Mouse (Mus musculus) lung, embryonic 15.5 days (tissue): Measurements from ENCODE around the gene Gmpr. TPM values are rescaled to one million over a fixed set of nuclear protein-coding genes. Genes with fewer than 3 reads are reported as not detected.
A peak's percentile ranks its signal among the peaks of the same experiment; 100 is the strongest.

ENCODE experiments used
- ATAC-seq: fragments of 200-750 bp; cut with Nextera tagmentation; 2 replicates; pipeline ENCODE4 v1.8.0; 2017; ENCODE audit warnings: moderate number of reproducible peaks, borderline replicate concordance; ENCODE audit not compliant: low FRiP score, low TSS enrichment; ENCODE audit errors: extremely low read depth
- H3K27ac ChIP-seq: fragments of 300-500 bp; sonication (generic); 2 replicates; pipeline ENCODE4 v1.5.1; 2015; ENCODE audit warnings: moderate library complexity, mild to moderate bottlenecking, inconsistent platforms
- H3K27me3 ChIP-seq: fragments of 300-500 bp; sonication (generic); 2 replicates; pipeline ENCODE4 v1.6.1; 2015; ENCODE audit warnings: inconsistent platforms
- H3K36me3 ChIP-seq: fragments of 300-500 bp; sonication (generic); 2 replicates; pipeline ENCODE4 v1.6.1; 2015; ENCODE audit warnings: inconsistent platforms
- H3K4me1 ChIP-seq: fragments of 300-500 bp; sonication (generic); 2 replicates; pipeline ENCODE4 v1.6.1; 2015; ENCODE audit warnings: inconsistent platforms
- H3K4me2 ChIP-seq: fragments of 300-500 bp; sonication (generic); 2 replicates; pipeline ENCODE4 v1.6.1; 2015; ENCODE audit warnings: inconsistent platforms, mild to moderate bottlenecking, moderate library complexity
- H3K4me3 ChIP-seq: fragments of 300-500 bp; sonication (generic); 2 replicates; pipeline ENCODE4 v1.5.1; 2015; ENCODE audit warnings: mild to moderate bottlenecking, inconsistent platforms
- H3K9ac ChIP-seq: fragments of 300-500 bp; sonication (generic); 2 replicates; pipeline ENCODE4 v1.6.1; 2015; ENCODE audit warnings: inconsistent platforms
- H3K9me3 ChIP-seq: fragments of 300-500 bp; sonication (generic); 2 replicates; pipeline ENCODE4 v1.6.1; 2016; ENCODE audit warnings: inconsistent platforms
- WGBS: fragments of 180-500 bp; shearing (Covaris S2); methylation state at CpG from one replicate; pipeline ENCODE4 v1.1.7; 2015; 5-methylcytosine and 5-hydroxymethylcytosine counted together
- polyA plus RNA-seq: library from polyadenylated mRNA; unstranded; fragments of >200 nt; fragmentation: Nextera tagmentation; extraction: Ambion mirVana; gene quantifications from 2 replicates; pipeline ENCODE4 v1.2.1, GENCODE M21; 2015

The Gmpr gene
- polyA plus RNA-seq, 1 experiment from 2014 or later: 27.9 TPM

- WGBS: 61% methylated on average over 7 of the region's 7 CpGs
- Histone ChIP-seq H3K27me3 (no peaks in the 10 kb centered on the region), H3K27ac (no peak overlapping the region), H3K4me2 (no peak overlapping the region), H3K9me3 (no peaks in the 10 kb centered on the region), H3K36me3 (no peaks in the 10 kb centered on the region), H3K4me1 (peaks cover 19% of the 10 kb centered on the region), H3K4me3 (no peak overlapping the region), H3K9ac (no peak overlapping the region)
- ATAC-seq: no peak
Observed at GRCm38 (mm10) chr13:45526230-45526629, 19.0 kb downstream of the Gmpr start.

- no peak overlapping the region for H3K9ac ChIP-seq
- H3K4me2 ChIP-seq: no peak overlapping the region
- WGBS: 75% methylated on average over 11 of the region's 11 CpGs
- H3K27ac ChIP-seq: no peak overlapping the region
- H3K4me1 ChIP-seq: peaks cover 19% of the 10 kb centered on the region
- H3K36me3 ChIP-seq: no peaks in the 10 kb centered on the region
- no peaks in the 10 kb centered on the region for H3K27me3 ChIP-seq
- H3K4me3 ChIP-seq: no peak overlapping the region
- peak; percentile 55; the same call in 1 of the 2 replicates for ATAC-seq
- H3K9me3 ChIP-seq: no peaks in the 10 kb centered on the region
Observed at GRCm38 (mm10) chr13:45527232-45527964, 20.2 kb downstream of the Gmpr start.

- no peak overlapping the region for H3K4me3 ChIP-seq
- ATAC-seq: no peak
- H3K4me2 ChIP-seq: no peak overlapping the region
- H3K9me3 ChIP-seq: no peaks in the 10 kb centered on the region
- H3K27ac ChIP-seq: no peak overlapping the region
- H3K4me1 ChIP-seq: peaks cover 19% of the 10 kb centered on the region
- no peaks in the 10 kb centered on the region for H3K36me3 ChIP-seq
- H3K27me3 ChIP-seq: no peaks in the 10 kb centered on the region
- 65% methylated on average over 4 of the region's 4 CpGs for WGBS
- no peak overlapping the region for H3K9ac ChIP-seq
Observed at GRCm38 (mm10) chr13:45528787-45529186, 21.5 kb downstream of the Gmpr start.

- Histone ChIP-seq H3K27me3 (no peaks in the 10 kb centered on the region), H3K9ac (no peak overlapping the region), H3K4me3 (no peak overlapping the region), H3K4me1 (peaks cover 19% of the 10 kb centered on the region), H3K36me3 (no peaks in the 10 kb centered on the region), H3K4me2 (no peak overlapping the region), H3K27ac (peak overlapping the region; percentile 58), H3K9me3 (no peaks in the 10 kb centered on the region)
- 26% methylated on average over 6 of the region's 6 CpGs for WGBS
- no peak for ATAC-seq
Observed at GRCm38 (mm10) chr13:45530754-45531153, 23.5 kb downstream of the Gmpr start.

- Histone ChIP-seq H3K4me3 (no peak overlapping the region), H3K27me3 (no peaks in the 10 kb centered on the region), H3K4me1 (peaks cover 24% of the 10 kb centered on the region), H3K27ac (no peak overlapping the region), H3K4me2 (no peak overlapping the region), H3K9me3 (no peaks in the 10 kb centered on the region), H3K9ac (no peak overlapping the region), H3K36me3 (no peaks in the 10 kb centered on the region)
- WGBS: 81% methylated on average over 9 of the region's 9 CpGs
- ATAC-seq: no peak
Observed at GRCm38 (mm10) chr13:45535731-45536453, 28.6 kb downstream of the Gmpr start.

GRCm38 (mm10) chr13:45537110-45537509 is 29.9 kb downstream of the Gmpr start:
- peak overlapping the region; percentile 87 for H3K27ac ChIP-seq
- H3K4me1 ChIP-seq: peaks cover 21% of the 10 kb centered on the region
- peak; percentile 37; the same call in 1 of the 2 replicates for ATAC-seq
- H3K4me3 ChIP-seq: no peak overlapping the region
- no peak overlapping the region for H3K9ac ChIP-seq
- H3K9me3 ChIP-seq: no peaks in the 10 kb centered on the region
- H3K4me2 ChIP-seq: no peak overlapping the region
- WGBS: 50% methylated on average over 9 of the region's 9 CpGs
- no peaks in the 10 kb centered on the region for H3K36me3 ChIP-seq
- H3K27me3 ChIP-seq: no peaks in the 10 kb centered on the region

- no peak overlapping the region for H3K9ac ChIP-seq
- no peak overlapping the region for H3K4me2 ChIP-seq
- H3K27me3 ChIP-seq: no peaks in the 10 kb centered on the region
- no peak overlapping the region for H3K4me3 ChIP-seq
- H3K36me3 ChIP-seq: no peaks in the 10 kb centered on the region
- peaks cover 21% of the 10 kb centered on the region for H3K4me1 ChIP-seq
- H3K9me3 ChIP-seq: no peaks in the 10 kb centered on the region
- 67% methylated on average over 9 of the region's 9 CpGs for WGBS
- H3K27ac ChIP-seq: peak overlapping the region; percentile 15; the same call in 1 of the 2 replicates
- no peak for ATAC-seq
Observed at GRCm38 (mm10) chr13:45538091-45538490, 30.8 kb downstream of the Gmpr start.

GRCm38 (mm10) chr13:45538532-45539204 is 31.4 kb downstream of the Gmpr start:
- peaks cover 21% of the 10 kb centered on the region for H3K4me1 ChIP-seq
- H3K4me2 ChIP-seq: peak overlapping the region; percentile 89
- H3K36me3 ChIP-seq: no peaks in the 10 kb centered on the region
- WGBS: 18% methylated on average over 10 of the region's 10 CpGs
- H3K27ac ChIP-seq: 0 out of 2 replicates have a peak overlapping the region, but pooled peaks have one; percentile 15
- peak overlapping the region; percentile 41 for H3K9ac ChIP-seq
- peak overlapping the region; percentile 45 for H3K4me3 ChIP-seq
- ATAC-seq: peak; percentile 63
- H3K9me3 ChIP-seq: no peaks in the 10 kb centered on the region
- H3K27me3 ChIP-seq: no peaks in the 10 kb centered on the region

GRCm38 (mm10) chr13:45539205-45539568 is 31.9 kb downstream of the Gmpr start:
- peak; percentile 71 for ATAC-seq
- H3K9ac ChIP-seq: peak overlapping the region; percentile 41
- 7% methylated on average over 10 of the region's 10 CpGs for WGBS
- peak overlapping the region; percentile 45 for H3K4me3 ChIP-seq
- peak overlapping the region; percentile 89 for H3K4me2 ChIP-seq
- no peaks in the 10 kb centered on the region for H3K27me3 ChIP-seq
- H3K36me3 ChIP-seq: no peaks in the 10 kb centered on the region
- H3K9me3 ChIP-seq: no peaks in the 10 kb centered on the region
- H3K27ac ChIP-seq: no peak overlapping the region
- H3K4me1 ChIP-seq: peaks cover 21% of the 10 kb centered on the region

- Histone ChIP-seq H3K4me2 (no peak overlapping the region), H3K4me3 (no peak overlapping the region), H3K4me1 (no peaks in the 10 kb centered on the region), H3K36me3 (no peaks in the 10 kb centered on the region), H3K9me3 (no peaks in the 10 kb centered on the region), H3K27me3 (no peaks in the 10 kb centered on the region), H3K9ac (no peak overlapping the region), H3K27ac (no peak overlapping the region)
- WGBS: 63% methylated on average over 13 of the region's 13 CpGs
- ATAC-seq: peak; percentile 67; the same call in 1 of the 2 replicates
Observed at GRCm38 (mm10) chr13:45545974-45546373, 38.7 kb downstream of the Gmpr start.

- Histone ChIP-seq H3K4me1 (no peaks in the 10 kb centered on the region), H3K36me3 (no peaks in the 10 kb centered on the region), H3K27me3 (no peaks in the 10 kb centered on the region), H3K4me3 (no peak overlapping the region), H3K4me2 (no peak overlapping the region), H3K9ac (no peak overlapping the region), H3K27ac (no peak overlapping the region), H3K9me3 (no peaks in the 10 kb centered on the region)
- ATAC-seq: no peak
- WGBS: 64% methylated on average over 4 of the region's 4 CpGs
Observed at GRCm38 (mm10) chr13:45546946-45547345, 39.7 kb downstream of the Gmpr start.

GRCm38 (mm10) chr13:45547549-45547948 is 40.3 kb downstream of the Gmpr start:
- no peaks in the 10 kb centered on the region for H3K36me3 ChIP-seq
- no peaks in the 10 kb centered on the region for H3K27me3 ChIP-seq
- WGBS: 77% methylated on average over 5 of the region's 5 CpGs
- ATAC-seq: no peak
- no peaks in the 10 kb centered on the region for H3K9me3 ChIP-seq
- no peak overlapping the region for H3K4me2 ChIP-seq
- H3K27ac ChIP-seq: no peak overlapping the region
- no peak overlapping the region for H3K4me3 ChIP-seq
- H3K9ac ChIP-seq: no peak overlapping the region
- no peaks in the 10 kb centered on the region for H3K4me1 ChIP-seq
